Mouse (Mus musculus) fibroblast of lung, adult 2 months (primary cell): ENCODE measurements around the gene Rbms2.
"Not testable (repeated sequence)": the region's sequence is repeated elsewhere in the genome, so short reads cannot be mapped to it uniquely, and the experiment has no call there.

Experiments used
- DNase-seq: peaks from one replicate; pipeline ENCODE4 v3.0.0-alpha.2; 2011; ENCODE audit warnings: low read depth

Gene Rbms2

GRCm38 (mm10) chr10:128091564-128092505, 88.3 kb downstream of the Rbms2 start, which contains the start of gene Baz2a:
Gene Baz2a (plus strand): TSS chr10:128091577.
- no peak for DNase-seq

GRCm38 (mm10) chr10:128090651-128091563, 89.2 kb downstream of the Rbms2 start:
- peak; percentile 84 for DNase-seq

GRCm38 (mm10) chr10:128089842-128090241, 90.3 kb downstream of the Rbms2 start:
- no peak for DNase-seq

GRCm38 (mm10) chr10:128088181-128088580, 91.9 kb downstream of the Rbms2 start:
- no peak for DNase-seq

GRCm38 (mm10) chr10:128087216-128087615, 92.9 kb downstream of the Rbms2 start:
- DNase-seq: not testable (repeated sequence)

GRCm38 (mm10) chr10:128086391-128086790, 93.7 kb downstream of the Rbms2 start:
- no peak for DNase-seq

- no peak for DNase-seq
These were observed 95.9 kb downstream of the Rbms2 start for GRCm38 (mm10) chr10:128084160-128084559.

- DNase-seq: no peak
These were observed 96.4 kb downstream of the Rbms2 start for GRCm38 (mm10) chr10:128083688-128084087.

GRCm38 (mm10) chr10:128082880-128083421, 97.1 kb downstream of the Rbms2 start, which contains the start of gene Atp5b:
Gene Atp5b (plus strand): TSS chr10:128083273.
- peak; percentile 99 for DNase-seq

- no peak for DNase-seq
These were observed 97.7 kb downstream of the Rbms2 start for GRCm38 (mm10) chr10:128082477-128082808.

GRCm38 (mm10) chr10:128081807-128082476, 98.2 kb downstream of the Rbms2 start:
- DNase-seq: no peak
